Comparison of ENCODE assay signal across 18 mouse cellular contexts in the genomic region with DNA sequence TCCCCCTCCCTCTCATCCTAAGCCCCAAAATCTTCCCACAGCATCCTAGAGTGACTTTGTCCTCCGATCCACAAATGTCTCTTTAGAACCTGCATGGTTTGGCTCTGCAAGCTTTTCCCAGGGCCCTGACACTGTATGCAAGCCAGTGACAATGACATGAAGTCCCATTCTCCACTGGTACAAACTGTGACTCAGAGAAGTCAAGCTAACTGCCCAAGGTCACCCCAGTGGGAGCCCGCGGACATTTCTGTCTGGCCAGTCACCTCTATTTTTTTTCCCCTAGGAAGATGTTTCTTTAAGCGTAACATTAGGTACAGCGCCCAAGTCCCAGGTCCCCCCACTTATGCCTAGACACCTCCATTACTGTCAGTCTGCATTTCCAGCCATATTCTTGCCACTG. TPM values are rescaled to one million over a fixed set of nuclear protein-coding genes. Genes with fewer than 3 reads are reported as not detected.
"Had no signal": no experiment of that assay in that cellular context is flagged by ENCODE, and none has a peak within 500 bp of the region (broad histone marks: within the 10 kb centered on the region; RNA-seq: fewer than 3 reads in every experiment).

No protein-coding gene starts in this region.

- ATAC-seq: midbrain, embryonic 13.5 days had no signal

- H3K4me2 ChIP-seq: kidney, embryonic 15.5 days; limb, embryonic 13.5 days; midbrain, embryonic 13.5 days; neural tube, embryonic 12.5 days had no signal

- H3K27ac ChIP-seq: kidney, embryonic 15.5 days; limb, embryonic 13.5 days; liver, embryonic 14.5 days; midbrain, embryonic 13.5 days; neural tube, embryonic 12.5 days had no signal

- DNase-seq: kidney, postnatal 14 days; lung, adult 18-20 months; lung, postnatal 36 days; retina, postnatal 1 day; spleen, adult 18-20 months; thymus, adult 18-20 months; thymus, postnatal 25 days had no signal

- H3K4me3 ChIP-seq: kidney, embryonic 15.5 days; limb, embryonic 13.5 days; midbrain, embryonic 13.5 days; myocyte; neural tube, embryonic 12.5 days had no signal

- H3K9me3 ChIP-seq: kidney, embryonic 15.5 days; limb, embryonic 13.5 days; midbrain, embryonic 13.5 days; neural tube, embryonic 12.5 days had no signal

- H3K9ac ChIP-seq: kidney, embryonic 15.5 days; limb, embryonic 13.5 days; liver, embryonic 14.5 days; midbrain, embryonic 13.5 days; neural tube, embryonic 12.5 days had no signal

- H3K36me3 ChIP-seq: kidney, embryonic 15.5 days; limb, embryonic 13.5 days; midbrain, embryonic 13.5 days; neural tube, embryonic 12.5 days had no signal

RNA-seq across cellular contexts. Expression of a gene that starts 1.6 kb away (rescaled TPM):
- total RNA-seq: liver, adult 2 months; megakaryocyte progenitor cell, adult 5-6 weeks; neutrophil, adult 5-6 weeks had no signal
- polyA plus RNA-seq: limb, embryonic 13.5 days; liver, adult 2 months; liver, embryonic 14.5 days; lung, embryonic 16.5 days; midbrain, embryonic 13.5 days; neural tube, embryonic 12.5 days; stomach, embryonic 14.5 days had no signal

RNA-seq across cellular contexts. Expression of a gene that starts 12.8 kb away (rescaled TPM):
- total RNA-seq: neutrophil, adult 5-6 weeks had no signal
